Mouse (Mus musculus) hindbrain, embryonic 10.5 days (tissue): ENCODE measurements around the gene Fgfr1op2. TPM values are rescaled to one million over a fixed set of nuclear protein-coding genes. Genes with fewer than 3 reads are reported as not detected.
A peak's percentile ranks its signal among the peaks of the same experiment; 100 is the strongest.

ENCODE experiments used
- DNase-seq: peaks from one replicate; pipeline ENCODE4 v3.0.0-alpha.2; 2017; ENCODE audit warnings: low spot score
- H3K27ac ChIP-seq: fragments of 300-500 bp; sonication (generic); 2 replicates; pipeline ENCODE4 v1.5.1; 2016; ENCODE audit warnings: mild to moderate bottlenecking, moderate library complexity
- H3K27me3 ChIP-seq: fragments of 300-500 bp; sonication (generic); 2 replicates; pipeline ENCODE4 v1.6.1; 2016; ENCODE audit warnings: mild to moderate bottlenecking; ENCODE audit not compliant: poor library complexity, insufficient read depth, severe bottlenecking
- H3K36me3 ChIP-seq: fragments of 300-500 bp; sonication (generic); 2 replicates; pipeline ENCODE4 v1.6.1; 2016; ENCODE audit warnings: mild to moderate bottlenecking, moderate library complexity
- H3K4me1 ChIP-seq: fragments of 300-500 bp; sonication (generic); replicated peaks from 2 replicates; pipeline ENCODE4 v1.6.1; 2016; ENCODE audit warnings: mild to moderate bottlenecking
- H3K4me3 ChIP-seq: fragments of 300-500 bp; sonication (generic); 2 replicates; pipeline ENCODE4 v1.5.1; 2016; ENCODE audit warnings: mild to moderate bottlenecking, moderate library complexity
- H3K9me3 ChIP-seq: fragments of 300-500 bp; sonication (generic); 2 replicates; pipeline ENCODE4 v1.6.1; 2016; ENCODE audit warnings: mild to moderate bottlenecking, moderate library complexity
- WGBS: fragments of 180-500 bp; shearing (Covaris S2); methylation state at CpG from one replicate; pipeline ENCODE4 v1.1.7; 2016; 5-methylcytosine and 5-hydroxymethylcytosine counted together
- polyA plus RNA-seq: library from polyadenylated mRNA; unstranded; fragments of >200 nt; fragmentation: Nextera tagmentation; extraction: Ambion mirVana; gene quantifications from 2 replicates; pipeline ENCODE4 v1.2.1, GENCODE M21; 2016

Fgfr1op2 gene
- polyA plus RNA-seq: 68.2 and 78.5 TPM in 2 replicates

DNA sequence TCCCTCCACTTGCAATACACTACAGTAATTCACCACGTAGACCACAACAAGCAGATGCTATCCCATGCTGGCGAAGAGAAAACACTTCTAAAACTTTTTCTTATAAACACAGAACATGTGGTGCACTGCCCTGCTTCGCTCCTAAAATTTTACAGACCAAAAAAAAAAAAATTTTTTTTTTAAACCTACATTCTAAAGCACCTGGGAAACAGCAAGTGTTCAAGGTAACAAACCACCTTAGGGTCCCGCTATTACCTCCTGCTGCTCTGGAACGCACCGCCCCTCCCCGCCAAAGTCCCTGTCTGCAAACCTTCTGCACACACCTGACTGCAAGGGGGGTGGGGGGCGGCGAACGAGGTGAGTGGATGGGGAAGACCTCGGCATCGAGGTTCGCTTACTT is at the start of gene Fgfr1op2:
Fgfr1op2 (plus strand) TSS at position 301 of the 400 bp plus-strand sequence.
- Histone ChIP-seq H3K27me3 (no peaks in the 10 kb centered on the region), H3K4me1 (peaks cover 41% of the 10 kb centered on the region), H3K4me3 (peak within 1 kb of the TSS; percentile 95), H3K27ac (peak within 1 kb of the TSS; percentile 98), H3K9me3 (no peaks in the 10 kb centered on the region), H3K36me3 (0 out of 2 replicates have a peak, but pooled peaks cover 13% of the 10 kb centered on the region)
- DNase-seq: no peak
- WGBS: 2% methylated on average over 13 of the region's 13 CpGs

DNA sequence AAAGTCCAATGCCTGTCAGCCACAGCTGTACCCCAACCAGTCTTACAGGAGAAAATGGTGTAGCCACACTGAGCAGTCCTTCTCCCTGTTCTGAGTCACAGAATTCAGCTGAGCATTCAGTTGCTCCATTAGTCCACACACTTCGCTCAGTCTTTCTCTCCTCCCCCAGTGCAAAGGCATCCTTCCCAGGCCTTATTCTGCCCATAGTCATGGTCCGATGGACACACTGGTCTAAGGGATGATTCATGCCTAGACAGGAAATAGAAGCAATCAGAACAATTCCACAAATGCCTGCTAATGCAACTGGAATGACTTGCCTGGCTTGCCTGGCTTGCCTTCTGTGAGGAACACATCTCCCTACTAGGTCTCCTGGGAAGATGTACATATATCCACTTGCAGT is 49.5 kb upstream of the Fgfr1op2 start:
- H3K36me3 ChIP-seq: no peaks in the 10 kb centered on the region
- DNase-seq: no peak
- H3K27me3 ChIP-seq: no peaks in the 10 kb centered on the region
- H3K9me3 ChIP-seq: peaks cover 7% of the 10 kb centered on the region; the same call in 1 of the 2 replicates
- 89% methylated on average over 2 of the region's 2 CpGs for WGBS
- no peaks in the 10 kb centered on the region for H3K4me1 ChIP-seq
- H3K4me3 ChIP-seq: no peak overlapping the region
- H3K27ac ChIP-seq: no peak overlapping the region

DNA sequence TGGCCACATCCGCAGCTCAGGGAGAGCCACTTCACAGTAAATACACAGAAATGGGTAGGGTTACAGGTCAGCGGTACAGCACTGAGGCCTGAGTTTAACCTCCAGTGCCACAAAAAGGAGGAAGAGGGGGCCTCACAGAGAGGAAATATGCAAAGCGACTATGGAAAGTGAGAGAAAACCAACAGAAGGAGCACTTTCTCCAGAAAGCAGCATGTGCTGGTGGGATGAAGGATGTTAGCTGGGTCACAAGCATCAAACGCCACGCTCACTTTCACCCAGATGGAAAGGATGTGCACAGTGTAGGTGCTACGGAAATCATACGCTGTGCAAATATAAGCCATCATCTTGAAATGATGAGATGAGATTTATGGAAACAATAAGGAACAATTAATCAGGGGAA is 46.6 kb upstream of the Fgfr1op2 start:
- H3K9me3 ChIP-seq: no peaks in the 10 kb centered on the region
- WGBS: 83% methylated on average over 7 of the region's 7 CpGs
- no peaks in the 10 kb centered on the region for H3K36me3 ChIP-seq
- H3K27ac ChIP-seq: no peak overlapping the region
- H3K4me3 ChIP-seq: no peak overlapping the region
- no peaks in the 10 kb centered on the region for H3K27me3 ChIP-seq
- no peak for DNase-seq
- no peaks in the 10 kb centered on the region for H3K4me1 ChIP-seq

DNA sequence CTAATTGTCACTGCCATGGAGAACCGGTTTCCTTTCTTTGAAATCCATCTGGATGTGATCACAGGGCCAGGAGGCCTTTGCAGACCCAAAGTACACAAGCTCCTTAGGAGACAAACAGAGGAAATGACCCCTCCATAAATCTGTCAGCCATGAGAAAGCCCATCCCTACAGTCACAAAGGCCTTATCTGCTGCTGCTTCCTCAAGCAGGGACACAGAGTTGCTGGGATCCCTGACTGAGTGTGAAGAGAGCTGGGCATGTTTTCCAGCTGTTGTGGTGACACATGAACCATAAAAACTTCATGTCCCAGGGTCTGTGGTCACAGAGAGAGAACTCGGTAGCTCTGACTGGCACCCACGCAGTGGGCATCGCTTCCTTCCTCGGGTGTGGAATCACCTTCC is 46.2 kb upstream of the Fgfr1op2 start:
- H3K4me1 ChIP-seq: no peaks in the 10 kb centered on the region
- DNase-seq: no peak
- H3K4me3 ChIP-seq: no peak overlapping the region
- H3K9me3 ChIP-seq: 0 out of 2 replicates have a peak, but pooled peaks cover 2% of the 10 kb centered on the region
- WGBS: 80% methylated on average over 5 of the region's 5 CpGs
- H3K27me3 ChIP-seq: no peaks in the 10 kb centered on the region
- no peak overlapping the region for H3K27ac ChIP-seq
- no peaks in the 10 kb centered on the region for H3K36me3 ChIP-seq

DNA sequence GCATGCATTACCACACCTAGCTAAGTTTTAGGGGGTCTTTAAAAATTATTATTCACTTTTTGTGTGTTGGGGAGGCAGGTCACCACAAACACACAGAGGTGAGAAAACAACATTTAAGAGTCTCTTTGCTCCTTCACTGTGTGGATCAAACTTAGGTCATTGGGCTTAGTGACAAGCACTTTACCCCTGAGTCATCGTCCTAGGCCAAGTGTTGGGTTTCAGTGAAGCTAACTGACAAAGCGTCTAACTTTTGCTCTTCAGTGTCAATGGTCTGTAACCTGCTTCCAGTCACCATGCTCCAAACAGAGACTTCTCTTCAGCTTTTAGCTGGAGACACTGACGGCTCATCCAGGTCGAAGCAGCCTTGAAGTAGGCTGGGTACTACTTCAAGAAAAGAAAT is 43.9 kb upstream of the Fgfr1op2 start:
- no peak for DNase-seq
- H3K4me3 ChIP-seq: no peak overlapping the region
- H3K27ac ChIP-seq: no peak overlapping the region
- 90% methylated on average over 4 of the region's 4 CpGs for WGBS
- H3K9me3 ChIP-seq: peaks cover 3% of the 10 kb centered on the region; the same call in 1 of the 2 replicates
- no peaks in the 10 kb centered on the region for H3K36me3 ChIP-seq
- no peaks in the 10 kb centered on the region for H3K4me1 ChIP-seq
- H3K27me3 ChIP-seq: no peaks in the 10 kb centered on the region

DNA sequence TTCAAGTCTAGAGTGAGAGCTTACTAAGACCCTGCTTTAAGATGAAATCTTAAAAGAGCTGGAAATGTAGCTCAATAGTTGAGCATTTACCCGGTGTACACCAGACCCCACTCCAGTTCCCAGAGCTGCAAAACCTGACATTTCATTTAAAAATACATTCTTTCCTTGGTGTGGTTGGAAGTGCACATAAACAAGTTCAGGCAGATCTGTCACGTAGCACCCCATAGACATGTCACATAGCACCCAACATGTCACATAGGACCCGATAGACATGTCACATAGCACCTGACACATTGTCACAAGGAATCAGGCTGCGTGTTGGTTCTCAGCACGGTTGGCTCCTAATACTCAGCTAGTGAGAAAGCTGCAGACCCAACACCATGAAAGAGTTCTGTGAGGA is 41.5 kb upstream of the Fgfr1op2 start:
- H3K4me3 ChIP-seq: no peak overlapping the region
- 93% methylated on average over 5 of the region's 5 CpGs for WGBS
- H3K4me1 ChIP-seq: no peaks in the 10 kb centered on the region
- no peaks in the 10 kb centered on the region for H3K27me3 ChIP-seq
- no peak for DNase-seq
- H3K27ac ChIP-seq: no peak overlapping the region
- H3K9me3 ChIP-seq: peaks cover 3% of the 10 kb centered on the region; the same call in 1 of the 2 replicates
- H3K36me3 ChIP-seq: no peaks in the 10 kb centered on the region

DNA sequence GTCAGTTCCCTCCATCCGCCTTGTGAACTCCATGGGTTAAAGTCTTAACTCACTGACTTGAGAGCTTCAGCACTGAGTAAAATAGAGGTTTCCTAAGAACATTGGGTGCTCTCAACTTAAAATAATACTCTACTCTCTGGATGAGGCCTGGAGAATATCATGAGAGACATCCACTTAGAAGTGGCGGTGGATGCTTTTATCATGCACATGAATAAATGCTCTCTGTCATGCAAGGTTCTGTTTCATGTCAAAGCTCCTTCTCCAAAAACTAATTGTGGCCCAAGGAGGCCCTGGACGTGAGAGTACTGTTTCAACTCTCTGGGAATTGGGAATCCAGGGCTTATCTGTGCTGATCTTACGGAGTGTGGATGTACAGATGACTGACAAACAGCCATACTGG is 39.9 kb upstream of the Fgfr1op2 start:
- 86% methylated on average over 4 of the region's 4 CpGs for WGBS
- DNase-seq: no peak
- no peaks in the 10 kb centered on the region for H3K27me3 ChIP-seq
- H3K4me3 ChIP-seq: no peak overlapping the region
- no peaks in the 10 kb centered on the region for H3K36me3 ChIP-seq
- no peak overlapping the region for H3K27ac ChIP-seq
- H3K4me1 ChIP-seq: no peaks in the 10 kb centered on the region
- H3K9me3 ChIP-seq: peaks cover 3% of the 10 kb centered on the region; the same call in 1 of the 2 replicates

DNA sequence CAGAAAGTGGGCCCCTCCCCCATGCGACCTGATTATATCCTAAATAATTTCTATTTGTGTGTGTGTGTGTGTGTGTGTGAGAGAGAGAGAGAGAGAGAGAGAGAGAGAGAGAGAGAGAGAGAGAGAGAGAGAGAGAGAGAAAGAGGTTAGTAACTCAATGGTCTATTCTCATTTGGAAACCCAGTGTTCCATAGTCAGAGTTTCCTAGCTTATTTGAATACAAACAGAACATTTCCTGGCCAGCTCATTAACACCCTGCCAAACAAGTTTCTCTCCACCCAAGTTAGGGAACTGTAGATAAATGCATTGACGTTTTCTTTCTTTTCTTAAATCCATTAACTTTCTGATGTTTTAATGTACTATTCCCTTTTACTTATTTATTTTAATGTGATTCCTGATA is 38.9 kb upstream of the Fgfr1op2 start:
- peaks cover 3% of the 10 kb centered on the region; the same call in 1 of the 2 replicates for H3K9me3 ChIP-seq
- no peaks in the 10 kb centered on the region for H3K36me3 ChIP-seq
- H3K27ac ChIP-seq: no peak overlapping the region
- DNase-seq: no peak
- no peak overlapping the region for H3K4me3 ChIP-seq
- no peaks in the 10 kb centered on the region for H3K4me1 ChIP-seq
- H3K27me3 ChIP-seq: no peaks in the 10 kb centered on the region
- WGBS: 73% methylated on average over 2 of the region's 2 CpGs

DNA sequence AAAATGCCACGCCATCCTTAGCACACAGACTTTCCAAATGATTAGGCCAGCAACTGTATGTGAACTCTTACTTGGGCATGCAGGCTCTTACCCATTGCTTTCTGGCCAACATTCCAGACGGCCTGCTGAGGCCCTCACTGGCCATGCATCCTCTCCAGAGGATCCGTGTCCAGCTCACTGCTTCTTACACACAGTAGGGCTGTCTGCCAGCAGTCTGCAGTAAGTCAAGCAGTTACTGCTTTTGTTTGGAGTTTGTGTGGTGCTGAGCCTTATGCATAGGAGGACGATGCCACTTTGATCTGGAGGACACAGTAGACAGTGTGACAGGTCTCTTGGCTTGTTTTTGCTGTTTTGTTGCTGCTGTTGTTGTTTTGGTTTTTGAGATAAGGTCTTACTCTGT is 38.3 kb upstream of the Fgfr1op2 start:
- Histone ChIP-seq H3K36me3 (no peaks in the 10 kb centered on the region), H3K4me3 (no peak overlapping the region), H3K27me3 (no peaks in the 10 kb centered on the region), H3K27ac (no peak overlapping the region), H3K9me3 (peaks cover 3% of the 10 kb centered on the region; the same call in 1 of the 2 replicates), H3K4me1 (no peaks in the 10 kb centered on the region)
- WGBS: 66% methylated on average over 4 of the region's 4 CpGs
- no peak for DNase-seq

DNA sequence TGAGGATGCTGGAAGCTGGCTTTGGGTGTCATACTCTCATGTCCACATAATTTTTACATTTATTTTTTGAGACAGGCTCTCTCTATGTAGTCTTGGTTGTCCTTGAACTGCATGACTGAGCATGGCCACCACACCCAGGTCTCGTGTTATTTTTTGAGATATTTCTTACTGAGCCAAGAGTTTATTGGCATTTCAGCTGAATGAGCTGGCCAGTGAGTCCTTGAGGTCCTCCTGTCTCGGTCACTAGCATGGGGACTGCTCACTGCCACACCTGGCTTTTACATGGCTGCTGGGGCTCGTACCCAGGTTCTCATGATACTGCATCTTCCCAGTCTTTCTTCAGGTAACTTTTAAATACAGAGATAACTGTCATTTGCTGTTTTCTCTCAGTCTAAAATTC is 36.6 kb upstream of the Fgfr1op2 start:
- Histone ChIP-seq H3K9me3 (peaks cover 3% of the 10 kb centered on the region; the same call in 1 of the 2 replicates), H3K4me3 (no peak overlapping the region), H3K27me3 (no peaks in the 10 kb centered on the region), H3K27ac (no peak overlapping the region), H3K36me3 (peaks cover 5% of the 10 kb centered on the region; the same call in 1 of the 2 replicates), H3K4me1 (no peaks in the 10 kb centered on the region)
- 78% methylated on average over 3 of the region's 3 CpGs for WGBS
- no peak for DNase-seq

DNA sequence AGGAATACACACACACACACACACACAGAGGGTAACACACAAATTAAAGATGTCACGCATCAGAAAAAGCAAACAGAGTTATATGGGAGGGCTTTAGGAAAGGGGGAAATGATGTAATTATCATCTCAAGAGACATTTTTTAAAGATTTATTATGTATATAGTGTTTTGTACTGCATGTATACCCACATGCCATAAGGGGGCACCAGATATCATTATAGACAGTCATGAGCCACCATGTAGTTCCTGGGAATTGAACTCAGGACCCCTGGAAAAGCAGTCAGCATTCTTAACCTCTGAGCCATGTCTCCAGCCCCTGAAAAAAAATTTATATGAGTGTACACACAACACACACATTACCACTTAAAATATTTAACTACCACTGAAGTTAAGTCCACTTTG is 32.4 kb upstream of the Fgfr1op2 start:
- Histone ChIP-seq H3K36me3 (peaks cover 46% of the 10 kb centered on the region), H3K27me3 (no peaks in the 10 kb centered on the region), H3K4me3 (no peak overlapping the region), H3K4me1 (no peaks in the 10 kb centered on the region), H3K27ac (no peak overlapping the region), H3K9me3 (no peaks in the 10 kb centered on the region)
- 98% methylated on average over 1 of the region's 1 CpGs for WGBS
- DNase-seq: no peak

DNA sequence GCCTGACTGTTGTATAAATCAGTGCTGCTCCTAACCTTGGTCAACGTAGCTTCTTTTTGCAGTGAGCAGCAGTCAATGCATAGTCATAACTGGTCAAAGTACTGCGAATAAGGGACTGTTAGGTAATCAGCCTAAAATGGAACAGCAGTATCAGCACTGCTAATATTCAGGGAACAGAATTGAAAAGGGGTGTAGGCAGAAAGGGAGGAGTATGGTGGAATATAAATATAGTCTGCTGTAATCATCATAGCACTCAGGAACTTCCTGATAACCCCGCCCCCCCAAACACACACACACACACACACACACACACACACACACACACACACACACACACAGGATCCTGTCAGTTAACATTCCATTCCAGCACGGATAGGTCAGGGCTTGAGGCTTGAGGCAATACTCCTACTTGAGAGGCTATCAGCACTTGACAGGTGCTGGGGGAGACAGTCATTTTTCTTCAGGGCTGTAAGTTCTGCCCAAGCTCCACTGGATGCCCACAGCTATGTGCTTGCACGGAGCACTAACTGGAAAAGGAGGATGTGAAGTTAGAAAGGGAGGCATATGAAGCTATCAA is 31.6 kb upstream of the Fgfr1op2 start:
- Histone ChIP-seq H3K4me1 (no peaks in the 10 kb centered on the region), H3K27ac (no peak overlapping the region), H3K4me3 (no peak overlapping the region), H3K9me3 (no peaks in the 10 kb centered on the region), H3K27me3 (no peaks in the 10 kb centered on the region), H3K36me3 (peaks cover 53% of the 10 kb centered on the region)
- 90% methylated on average over 5 of the region's 5 CpGs for WGBS
- DNase-seq: no peak

DNA sequence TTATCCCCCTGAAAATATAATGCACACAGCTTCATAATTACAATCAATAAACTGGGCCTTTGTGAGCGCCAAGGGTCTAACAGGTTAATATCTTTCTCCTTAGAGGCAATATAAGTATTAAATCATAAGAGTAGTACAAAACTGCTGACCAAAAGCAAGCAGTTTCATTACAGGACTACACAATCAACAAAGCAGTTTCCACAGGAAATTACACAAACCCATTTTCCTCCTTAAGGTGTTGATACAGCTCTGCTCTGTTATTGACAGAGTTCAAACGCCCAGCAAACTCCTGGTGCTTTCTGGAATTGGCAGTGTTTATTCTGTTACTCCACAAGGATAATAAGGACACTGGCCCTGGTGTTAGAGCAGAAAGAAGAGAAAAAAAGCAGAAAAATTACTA is 26.6 kb upstream of the Fgfr1op2 start:
- 89% methylated on average over 2 of the region's 2 CpGs for WGBS
- no peak for DNase-seq
- H3K36me3 ChIP-seq: peaks cover 98% of the 10 kb centered on the region

DNA sequence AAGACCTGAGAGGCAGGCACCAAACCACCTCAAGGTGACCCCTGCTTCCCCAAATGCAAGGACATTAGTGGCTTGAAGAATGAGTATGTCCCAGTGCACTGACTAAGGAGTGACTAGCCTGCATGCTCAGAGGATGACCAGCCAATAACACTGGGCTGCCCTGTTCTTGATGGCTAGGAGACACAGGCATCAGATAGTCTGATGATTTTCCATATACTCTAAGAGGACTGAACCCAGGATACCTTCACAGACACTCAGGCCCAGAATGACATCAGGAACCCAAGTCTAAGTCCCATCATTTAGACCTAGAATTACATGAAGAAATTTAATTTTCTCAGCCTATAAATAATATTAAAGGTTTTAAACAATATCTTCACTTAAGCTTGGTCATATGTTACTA is 25.7 kb upstream of the Fgfr1op2 start:
- H3K4me3 ChIP-seq: no peak overlapping the region
- no peak for DNase-seq
- H3K4me1 ChIP-seq: no peaks in the 10 kb centered on the region
- H3K27ac ChIP-seq: no peak overlapping the region
- H3K36me3 ChIP-seq: peaks cover 98% of the 10 kb centered on the region
- no peaks in the 10 kb centered on the region for H3K27me3 ChIP-seq
- no peaks in the 10 kb centered on the region for H3K9me3 ChIP-seq

More for the DNA sequence above, 26.6 kb upstream of the Fgfr1op2 start:
- H3K4me3 ChIP-seq: no peak overlapping the region
- H3K4me1 ChIP-seq: no peaks in the 10 kb centered on the region
- no peaks in the 10 kb centered on the region for H3K9me3 ChIP-seq
- H3K27me3 ChIP-seq: no peaks in the 10 kb centered on the region
- H3K27ac ChIP-seq: no peak overlapping the region
